Mouse (Mus musculus) naive thymus-derived CD4-positive, alpha-beta T cell, adult 2 months (primary cell): ENCODE measurements at regions not wholly inside any gene's neighbourhood (a gene's known extent, or its start where the extent isn't known, plus 50 kb on each side); places are given as distances from the start of the nearest gene placed in this dataset.

ENCODE experiments used
- DNase-seq: peaks from one replicate; pipeline ENCODE4 v3.0.0-alpha.2; 2011; ENCODE audit warnings: low read depth

DNA sequence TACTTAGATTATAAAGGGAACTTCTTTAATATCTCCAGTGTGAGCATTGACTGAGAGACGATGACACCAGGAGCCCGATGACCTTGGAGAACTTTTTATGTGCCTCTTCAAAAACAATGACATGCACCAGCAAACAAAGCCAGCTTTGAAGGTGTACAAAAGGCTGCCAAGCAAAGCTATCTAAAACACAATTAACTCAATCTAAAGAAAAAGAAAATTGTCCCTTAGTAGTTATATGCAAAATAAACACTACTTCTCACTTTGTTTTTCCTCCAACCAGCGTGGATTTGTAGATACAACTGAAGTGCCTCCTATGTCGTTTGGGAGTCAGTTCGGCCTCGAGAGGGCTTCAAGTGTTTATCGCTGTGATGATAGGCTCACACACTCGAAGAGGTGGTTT is 189.0 kb upstream of the Tle4 start:
- DNase-seq, result no peak

GRCm38 (mm10) chr19:14785661-14786060 is 187.8 kb upstream of the Tle4 start:
- DNase-seq, result no peak

DNA sequence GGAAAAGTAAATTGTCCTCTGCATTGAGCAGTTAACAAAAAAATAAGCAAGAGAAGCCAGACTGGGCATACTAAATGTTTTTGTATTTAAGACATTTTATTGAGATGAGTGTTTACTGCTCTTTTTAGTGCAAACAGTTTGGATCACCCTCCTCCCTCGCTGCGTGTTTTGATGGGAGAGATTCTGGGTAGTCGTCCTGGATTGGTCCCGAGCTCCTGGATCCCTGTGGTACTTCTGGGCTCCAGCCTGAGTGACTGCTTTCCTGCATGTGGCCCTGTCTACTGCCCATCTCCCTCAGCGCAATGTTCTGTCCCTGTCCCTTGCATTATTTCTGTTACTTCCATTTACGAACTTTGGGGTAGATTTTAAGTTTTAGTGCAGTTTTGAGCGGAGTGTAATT is 179.9 kb upstream of the Tle4 start:
- DNase-seq, result no peak

DNA sequence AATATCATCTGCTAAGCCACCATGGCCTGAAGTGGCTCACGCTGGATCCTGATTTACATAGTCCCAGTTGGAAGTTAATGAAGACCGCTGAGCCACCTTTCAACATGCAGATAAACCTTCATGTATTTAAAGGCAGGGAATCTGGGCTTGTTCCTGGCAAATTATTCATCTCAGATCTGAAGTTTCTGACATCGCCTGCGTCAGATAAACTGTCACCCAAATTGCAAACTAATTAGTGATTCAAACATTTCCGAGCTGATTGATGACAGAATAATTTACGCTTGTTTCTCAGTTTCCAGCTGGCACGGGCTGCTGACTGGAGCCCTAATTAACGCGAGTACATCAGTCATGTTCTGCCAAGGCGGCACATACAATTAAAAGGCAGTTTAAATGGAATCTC is 179.3 kb upstream of the Tle4 start:
- no peak for DNase-seq

GRCm38 (mm10) chr19:14776791-14777190 is 178.9 kb upstream of the Tle4 start:
- no peak for DNase-seq

DNA sequence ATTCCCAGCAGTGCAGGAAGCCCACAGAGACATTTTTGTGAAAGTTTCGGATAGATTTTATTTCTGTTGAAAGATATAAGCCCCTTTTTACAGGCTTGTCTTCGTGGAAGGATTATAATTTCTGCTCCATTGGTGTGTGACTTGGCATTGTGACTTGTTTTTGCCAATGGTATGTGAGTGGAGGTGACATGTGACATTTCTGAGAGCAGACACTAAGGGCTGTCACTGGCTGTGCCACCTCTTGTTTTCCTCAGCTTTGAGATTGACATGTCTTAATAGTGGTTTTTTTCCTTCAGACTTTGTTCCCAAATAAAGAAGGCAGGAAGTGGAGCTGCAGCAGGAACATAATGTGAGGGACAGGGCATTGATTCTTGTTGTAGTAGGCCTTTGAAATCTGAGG is 174.9 kb upstream of the Tle4 start:
- DNase-seq, result no peak

- no peak for DNase-seq
Observed at GRCm38 (mm10) chr19:14752646-14753045, 154.8 kb upstream of the Tle4 start.

GRCm38 (mm10) chr19:14742361-14742760 is 144.5 kb upstream of the Tle4 start:
- no peak for DNase-seq

- DNase-seq, result no peak
Observed at GRCm38 (mm10) chr19:14740936-14741335, 143.1 kb upstream of the Tle4 start.

DNA sequence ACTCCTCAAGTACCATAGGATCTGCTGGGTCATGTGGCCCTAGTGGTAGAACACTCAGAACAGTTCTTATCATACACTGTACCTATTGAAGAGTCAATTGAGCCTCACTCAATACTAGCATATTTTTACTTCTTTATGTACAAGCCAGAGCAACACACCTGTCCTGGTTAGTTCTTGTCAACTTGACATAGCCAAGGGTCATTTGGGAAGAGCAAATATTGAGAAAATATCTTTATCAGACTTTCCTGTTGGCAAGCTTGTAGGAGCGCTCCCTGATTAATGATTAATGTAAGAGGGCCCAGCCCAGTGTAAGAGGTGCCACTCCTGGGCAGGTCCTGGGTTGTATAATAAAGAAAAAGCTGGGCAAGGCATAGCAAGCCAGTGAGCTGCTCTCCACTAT is 142.3 kb upstream of the Tle4 start:
- no peak for DNase-seq

DNA sequence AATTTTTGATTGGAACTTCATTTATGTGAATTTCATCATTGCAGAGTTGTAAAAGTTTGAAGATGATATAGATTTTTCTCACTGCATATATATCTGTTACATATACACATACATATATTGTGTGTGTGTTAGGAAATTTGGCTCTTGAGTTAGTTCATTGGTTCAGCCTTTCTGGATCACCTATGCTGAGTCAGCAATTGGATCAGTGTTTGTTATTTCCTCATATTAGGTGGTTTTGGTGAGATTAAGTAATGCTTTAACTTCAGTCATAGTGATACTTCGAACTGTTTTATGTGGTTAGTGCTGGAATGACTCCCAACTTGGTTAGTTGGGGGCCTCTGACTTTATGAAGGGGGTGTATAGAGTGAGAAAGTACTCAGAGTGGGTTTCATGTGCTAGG is 138.7 kb upstream of the Tle4 start:
- no peak for DNase-seq

- no peak for DNase-seq
Observed at GRCm38 (mm10) chr19:14725329-14725728, 127.5 kb upstream of the Tle4 start.

DNA sequence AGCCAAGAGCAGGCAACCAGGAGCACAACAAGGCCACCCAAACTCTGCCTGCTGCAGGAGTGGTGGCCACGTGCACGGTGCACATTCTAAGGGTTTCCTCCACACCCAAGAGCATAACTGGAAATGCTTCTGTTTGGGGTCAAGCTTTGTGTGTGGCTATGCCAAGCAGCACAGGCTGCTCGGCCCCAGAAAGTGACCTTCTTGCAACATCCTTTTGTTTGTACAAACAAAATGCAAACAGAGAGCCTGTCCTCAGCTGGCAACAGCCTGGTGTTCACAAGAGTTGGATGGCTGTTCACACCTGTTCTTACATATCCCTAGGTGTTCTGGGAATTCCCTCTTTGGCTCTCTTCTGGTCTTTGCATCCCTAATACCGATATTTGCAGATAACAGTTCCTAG is 126.8 kb upstream of the Tle4 start:
- no peak for DNase-seq

- no peak for DNase-seq
Observed at GRCm38 (mm10) chr19:14705791-14706190, 107.9 kb upstream of the Tle4 start.

- DNase-seq, result no peak
Observed at GRCm38 (mm10) chr19:14701116-14701515, 103.3 kb upstream of the Tle4 start.

DNA sequence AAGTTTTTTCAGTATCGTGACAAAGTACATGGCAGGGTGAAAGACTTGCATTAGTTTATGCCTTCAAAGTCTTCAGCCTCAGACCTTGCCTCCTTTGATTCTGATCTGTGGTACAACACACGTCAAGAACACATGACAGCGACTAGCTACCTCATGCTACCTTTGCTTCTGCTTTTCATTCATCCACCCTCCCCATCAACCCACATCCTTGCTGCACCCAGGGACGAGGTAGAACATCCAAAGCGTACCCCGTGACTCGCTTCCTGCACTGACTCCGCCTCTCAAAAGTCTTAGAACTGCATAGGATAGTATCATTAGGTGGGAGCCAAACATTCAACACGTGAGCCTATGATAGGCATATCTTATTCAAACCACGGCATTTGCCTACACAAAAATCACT is 97.5 kb upstream of the Tle4 start:
- DNase-seq, result peak; percentile 93

DNA sequence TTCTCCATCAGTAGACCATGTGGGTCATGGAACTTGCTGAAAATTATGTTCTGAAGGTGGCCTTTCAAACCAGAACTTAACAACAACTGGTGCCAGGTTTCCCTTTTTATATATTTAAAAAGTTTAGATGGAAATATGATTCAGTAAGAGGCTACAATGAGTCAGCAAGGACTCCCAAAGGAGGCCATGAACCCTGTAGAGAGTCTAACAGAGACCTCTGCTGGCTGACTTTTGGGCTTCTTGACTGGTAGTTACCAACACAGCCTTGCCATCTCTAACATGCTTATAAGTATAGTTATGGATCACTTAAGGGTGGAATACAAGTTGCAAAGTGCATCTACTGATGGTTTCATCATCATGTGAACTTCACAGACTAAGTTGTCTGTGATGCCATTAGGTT is 94.3 kb upstream of the Tle4 start:
- DNase-seq, result peak; percentile 40

GRCm38 (mm10) chr19:14685628-14686027 is 87.8 kb upstream of the Tle4 start:
- no peak for DNase-seq

DNA sequence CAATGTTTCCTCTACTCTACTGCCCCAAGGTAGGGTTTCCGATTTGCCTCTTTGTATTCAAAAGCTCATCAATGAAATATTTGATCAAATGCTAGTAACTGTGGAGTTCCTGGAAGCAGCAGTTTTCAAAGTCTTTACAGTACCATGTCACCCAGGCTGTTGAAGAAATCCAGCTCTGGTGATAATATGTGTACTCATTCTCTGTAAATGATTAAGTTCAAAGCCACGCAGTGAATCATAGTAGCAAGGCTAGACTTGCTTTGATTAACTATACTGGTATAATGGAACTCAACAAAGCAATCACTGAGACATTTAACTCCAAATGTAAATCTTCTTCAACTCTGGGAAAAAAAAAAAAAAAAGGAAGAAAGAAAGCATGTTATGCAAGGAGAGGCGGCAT is 86.8 kb upstream of the Tle4 start:
- no peak for DNase-seq

- no peak for DNase-seq
Observed at GRCm38 (mm10) chr19:14681306-14681705, 83.5 kb upstream of the Tle4 start.

GRCm38 (mm10) chr19:14679776-14680175 is 81.9 kb upstream of the Tle4 start:
- no peak for DNase-seq

DNA sequence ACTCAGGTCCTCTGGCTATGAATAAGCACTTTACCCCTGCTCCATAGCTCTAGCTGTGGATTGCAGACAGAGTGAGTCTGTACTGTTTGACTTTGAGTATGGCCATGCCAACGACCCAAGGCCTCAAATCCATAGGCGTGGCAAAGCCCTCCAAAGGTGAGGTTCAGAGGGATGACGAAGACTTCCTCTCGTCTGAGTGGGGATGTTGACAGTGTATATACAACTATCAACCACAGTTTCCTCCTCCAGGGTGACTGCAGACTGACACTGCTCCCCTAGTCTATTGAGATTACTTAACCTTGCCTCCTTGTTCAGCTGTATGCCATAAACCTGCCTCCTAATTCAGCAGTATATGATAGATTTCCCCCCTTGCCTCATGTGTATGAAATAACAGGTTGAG is 80.7 kb upstream of the Tle4 start:
- DNase-seq, result peak; percentile 44

DNA sequence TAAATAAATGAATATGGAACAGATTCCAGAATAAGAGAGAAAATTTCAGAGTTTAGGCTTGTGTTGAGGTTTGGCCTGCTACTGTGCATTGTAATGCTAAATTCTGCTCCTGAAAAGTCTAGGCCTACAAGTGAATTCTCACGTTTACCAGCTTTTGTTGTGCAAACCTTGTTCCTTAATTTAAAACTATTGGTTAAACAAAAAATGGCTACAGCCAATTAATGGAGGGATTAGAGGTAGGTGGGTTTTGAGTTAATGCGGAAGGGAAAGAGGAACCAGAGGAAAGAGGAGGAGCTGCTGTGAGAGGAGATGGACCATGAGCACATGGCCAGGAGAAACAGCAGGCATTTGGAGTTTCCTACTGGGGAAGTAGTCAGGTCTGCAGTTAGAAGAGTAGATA is 79.1 kb upstream of the Tle4 start:
- DNase-seq, result no peak

DNA sequence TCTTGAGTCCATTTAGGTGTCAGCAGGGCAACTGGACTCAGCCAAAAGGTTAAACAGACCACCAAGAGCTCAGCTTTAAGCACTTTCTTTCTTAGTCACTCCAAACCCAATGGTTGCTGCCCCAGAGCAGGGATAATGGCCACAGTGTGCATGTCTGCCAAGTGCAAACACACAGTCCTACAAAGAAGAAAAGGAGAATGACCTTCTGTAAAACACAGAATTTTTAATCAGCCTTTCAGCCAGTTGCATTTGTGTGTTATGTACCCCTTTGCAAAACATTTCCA is 72.9 kb upstream of the Tle4 start:
- no peak for DNase-seq

GRCm38 (mm10) chr19:14670078-14670820 is 72.4 kb upstream of the Tle4 start:
- no peak for DNase-seq
